Mouse (Mus musculus) ES-Bruce4 (cell line): ENCODE measurements around the gene Lims1.

ENCODE experiments used
- CTCF ChIP-seq: IDR thresholded peaks from one replicate; pipeline ENCODE4 v1.8.1; 2011; ENCODE audit warnings: low read depth, low read length
- POLR2A ChIP-seq: IDR thresholded peaks from one replicate; pipeline ENCODE4 v1.8.1; 2011; ENCODE audit warnings: low read length; ENCODE audit not compliant: insufficient read depth

DNA sequence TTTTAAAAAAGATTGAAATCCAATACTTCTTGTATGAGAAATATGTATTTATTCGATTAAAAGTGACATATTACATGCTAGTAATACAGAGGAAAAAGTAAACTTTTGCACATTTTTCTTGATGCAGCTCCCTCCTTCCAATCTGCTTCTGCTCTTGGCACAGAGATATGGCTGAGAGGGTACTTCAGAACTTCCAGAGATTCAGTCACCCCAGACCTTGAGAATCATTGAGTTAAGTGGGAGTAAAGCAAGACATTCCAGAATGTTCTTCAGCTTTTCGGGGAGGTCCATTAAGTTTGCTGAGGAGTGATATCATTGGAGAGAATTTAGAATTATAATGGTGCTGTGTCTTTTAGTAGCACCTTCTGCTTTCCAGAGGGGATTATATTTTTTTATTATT lies 72.5 kb downstream of the Lims1 start:
- TF ChIP-seq POLR2A (no peak), CTCF (no peak)
